In the genomic region with DNA sequence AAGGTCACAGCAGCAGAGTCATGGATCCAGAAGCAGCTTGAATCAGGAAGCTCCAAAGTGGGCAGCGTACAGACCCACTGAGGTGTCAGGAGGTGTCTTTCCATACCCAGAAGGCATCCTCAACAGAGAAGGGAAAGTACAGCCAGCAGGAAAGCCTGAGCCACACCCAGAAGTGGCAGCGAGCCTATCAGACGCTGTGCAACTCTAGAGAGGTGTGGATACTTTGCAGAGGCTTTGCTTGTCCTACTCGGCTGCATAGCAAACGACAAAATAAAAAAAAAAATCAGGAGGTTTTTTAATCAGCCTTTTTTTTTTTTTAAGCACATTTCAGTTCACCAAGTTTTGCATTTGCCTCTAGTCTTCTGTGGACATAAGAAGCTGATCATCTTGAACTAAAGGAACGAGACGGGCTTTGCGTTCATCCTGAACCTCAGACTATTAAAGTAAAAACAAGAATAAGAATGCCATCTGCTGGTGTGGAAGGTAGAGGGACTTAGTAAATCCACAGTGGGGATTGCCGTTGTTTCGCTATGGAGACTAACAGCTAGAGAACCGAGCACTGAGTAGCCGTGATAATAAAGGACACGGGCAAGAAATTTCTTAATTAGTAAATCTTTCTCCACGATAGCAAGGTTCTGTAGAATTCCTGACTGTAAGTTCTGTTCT, we compare ENCODE assay signal across 8 mouse cellular contexts.
DNase-seq lines count a peak whose midpoint lies in the region; ATAC-seq and TF ChIP-seq lines count a peak whose summit lies in the region.

No protein-coding gene starts in this region.

- DNase-seq in heart, postnatal 36 days: no peak
- DNase-seq in right cerebral cortex, adult 2 months (ENCODE audit: low spot score in 2 of 2): peak; percentile 8 to 25
- DNase-seq in right cerebral cortex, postnatal 14 days: no peak
- DNase-seq in hindbrain, postnatal 0 days (ENCODE audit: low spot score): peak; percentile 68
- no peak for DNase-seq in urinary bladder, postnatal 14 days (ENCODE audit: low spot score)
- no peak for DNase-seq in ovary, postnatal 14 days (ENCODE audit: low spot score)
- DNase-seq in layer of hippocampus, adult 9-11 months: no peak

- peak overlapping the region; percentile 35 for H3K4me3 ChIP-seq in heart, embryonic 15.5 days
- no peak overlapping the region for H3K4me3 ChIP-seq in hindbrain, postnatal 0 days (ENCODE audit: low read length)

- no peak overlapping the region for H3K9ac ChIP-seq in heart, embryonic 15.5 days
- no peak overlapping the region for H3K9ac ChIP-seq in hindbrain, postnatal 0 days (replicated peaks; ENCODE audit: low read length)

- intact Hi-C loops in heart, postnatal 36 days (cut with DNase I): no loop called here

- ATAC-seq in heart, embryonic 15.5 days (replicated peaks; ENCODE audit: insufficient number of reproducible peaks, insufficient read depth, low FRiP score, low read depth): no peak
- no peak for ATAC-seq in hindbrain, postnatal 0 days

- peak overlapping the region; percentile 51 for H3K4me2 ChIP-seq in heart, embryonic 15.5 days
- peak overlapping the region; percentile 38 for H3K4me2 ChIP-seq in hindbrain, postnatal 0 days (ENCODE audit: low read depth, low read length)

- H3K36me3 ChIP-seq in heart, embryonic 15.5 days: no peaks in the 10 kb centered on the region
- H3K36me3 ChIP-seq in hindbrain, postnatal 0 days (ENCODE audit: insufficient read depth, low read length): no peaks in the 10 kb centered on the region

- peak; percentile 49 for TF ChIP-seq CTCF in hindbrain, postnatal 0 days (IDR thresholded peaks at IDR 0.05; ENCODE audit: low read depth)

- no peaks in the 10 kb centered on the region for H3K27me3 ChIP-seq in heart, embryonic 15.5 days
- no peaks in the 10 kb centered on the region for H3K27me3 ChIP-seq in hindbrain, postnatal 0 days (ENCODE audit: insufficient read depth, low read length)

- 0 out of 2 replicates have a peak, but pooled peaks cover 2% of the 10 kb centered on the region for H3K4me1 ChIP-seq in heart, embryonic 15.5 days (replicated peaks)
- no peaks in the 10 kb centered on the region for H3K4me1 ChIP-seq in hindbrain, postnatal 0 days (ENCODE audit: insufficient read depth, low read length)

- WGBS in heart, embryonic 15.5 days: 30% methylated on average over 14 of the region's 14 CpGs
- 34% methylated on average over 14 of the region's 14 CpGs for WGBS in hindbrain, postnatal 0 days

- H3K9me3 ChIP-seq in heart, embryonic 15.5 days (replicated peaks): no peaks in the 10 kb centered on the region
- no peaks in the 10 kb centered on the region for H3K9me3 ChIP-seq in hindbrain, postnatal 0 days (ENCODE audit: low read length)

- no peak overlapping the region for H3K27ac ChIP-seq in heart, embryonic 15.5 days
- no peak overlapping the region for H3K27ac ChIP-seq in hindbrain, postnatal 0 days

Comparison
In these comparisons a context has a peak if more than half of its experiments do, and no peak if none do; other contexts are left out.
1. DNase-seq: peak in right cerebral cortex, adult 2 months (2 of 2) and hindbrain, postnatal 0 days (single experiment); none in heart, postnatal 36 days (0 of 2), right cerebral cortex, postnatal 14 days (single experiment), urinary bladder, postnatal 14 days (single experiment), ovary, postnatal 14 days (single experiment) and layer of hippocampus, adult 9-11 months (single experiment).